Mouse (Mus musculus) forebrain, embryonic 13.5 days (tissue): ENCODE measurements around the gene Syt6. TPM values are rescaled to one million over a fixed set of nuclear protein-coding genes. Genes with fewer than 3 reads are reported as not detected.

Source experiments
- ATAC-seq: fragments of 200-750 bp; cut with Nextera tagmentation; 2 replicates; pipeline ENCODE4 v1.8.0; 2017
- H3K27ac ChIP-seq: fragments of 300-500 bp; sonication (generic); 2 replicates; pipeline ENCODE4 v1.5.1; 2015; ENCODE audit warnings: inconsistent platforms, mild to moderate bottlenecking, moderate library complexity
- H3K27me3 ChIP-seq: fragments of 300-500 bp; sonication (generic); 2 replicates; pipeline ENCODE4 v1.6.1; 2015; ENCODE audit warnings: mild to moderate bottlenecking, inconsistent platforms
- H3K36me3 ChIP-seq: fragments of 300-500 bp; sonication (generic); 2 replicates; pipeline ENCODE4 v1.6.1; 2015; ENCODE audit warnings: mild to moderate bottlenecking, inconsistent platforms; ENCODE audit not compliant: poor library complexity, severe bottlenecking
- H3K4me1 ChIP-seq: fragments of 300-500 bp; sonication (generic); 2 replicates; pipeline ENCODE4 v1.6.1; 2015; ENCODE audit warnings: inconsistent platforms
- H3K4me2 ChIP-seq: fragments of 300-500 bp; sonication (generic); 2 replicates; pipeline ENCODE4 v1.6.1; 2015; ENCODE audit warnings: inconsistent platforms, mild to moderate bottlenecking, moderate library complexity
- H3K4me3 ChIP-seq: fragments of 300-500 bp; sonication (generic); 2 replicates; pipeline ENCODE4 v1.5.1; 2015; ENCODE audit warnings: mild to moderate bottlenecking, inconsistent platforms
- H3K9ac ChIP-seq: fragments of 300-500 bp; sonication (generic); 2 replicates; pipeline ENCODE4 v1.6.1; 2015; ENCODE audit warnings: mild to moderate bottlenecking, inconsistent platforms
- H3K9me3 ChIP-seq: fragments of 300-500 bp; sonication (generic); replicated peaks from 2 replicates; pipeline ENCODE4 v1.6.1; 2016; ENCODE audit warnings: inconsistent platforms
- WGBS: fragments of 180-500 bp; shearing (Covaris S2); methylation state at CpG from one replicate; pipeline ENCODE4 v1.1.7; 2015; 5-methylcytosine and 5-hydroxymethylcytosine counted together
- polyA plus RNA-seq: library from polyadenylated mRNA; unstranded; fragments of >200 nt; fragmentation: Nextera tagmentation; extraction: Ambion mirVana; gene quantifications from 2 replicates; pipeline ENCODE4 v1.2.1, GENCODE M21; 2015

Gene Syt6
- polyA plus RNA-seq, 1 experiment from 2014 or later, result 6.2 TPM

DNA sequence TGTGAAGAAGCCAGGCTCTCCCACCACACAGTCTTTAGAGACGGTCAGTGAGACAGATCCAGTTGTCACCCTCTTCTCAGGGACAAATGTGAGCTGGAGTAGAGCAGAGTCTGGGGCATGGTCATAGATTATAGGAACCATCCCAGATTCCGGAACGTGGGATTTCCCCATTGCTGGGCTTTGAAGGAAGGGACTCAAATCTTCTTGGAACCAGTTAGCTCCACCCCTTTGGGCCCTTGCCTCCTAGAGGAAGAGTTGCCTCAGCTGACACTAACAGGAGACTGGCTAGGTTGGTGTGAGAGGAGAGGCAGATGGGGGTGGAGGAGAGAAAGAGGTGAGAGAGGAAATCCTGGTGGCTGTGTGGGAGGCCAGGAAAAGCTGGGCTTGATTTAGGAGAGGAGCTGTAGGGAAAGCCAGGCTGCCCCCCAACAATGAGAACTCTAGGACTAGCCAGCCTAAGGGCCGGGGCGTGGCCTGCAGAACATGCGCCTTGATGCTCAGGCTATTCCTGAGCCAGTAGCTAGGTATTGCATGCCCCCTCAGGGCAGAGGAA is 31.1 kb downstream of the Syt6 start:
- Histone ChIP-seq H3K27ac (no peak overlapping the region), H3K9me3 (no peaks in the 10 kb centered on the region), H3K4me3 (no peak overlapping the region), H3K27me3 (no peaks in the 10 kb centered on the region), H3K9ac (no peak overlapping the region), H3K4me2 (no peak overlapping the region), H3K4me1 (peaks cover 6% of the 10 kb centered on the region; the same call in 1 of the 2 replicates), H3K36me3 (no peaks in the 10 kb centered on the region)
- no peak for ATAC-seq
- WGBS, result 89% methylated on average over 6 of the region's 6 CpGs

- ATAC-seq, result peak; percentile 55; the same call in 1 of the 2 replicates
- Histone ChIP-seq H3K27me3 (no peaks in the 10 kb centered on the region), H3K9ac (no peak overlapping the region), H3K27ac (no peak overlapping the region), H3K4me2 (no peak overlapping the region), H3K4me3 (no peak overlapping the region), H3K9me3 (no peaks in the 10 kb centered on the region), H3K36me3 (no peaks in the 10 kb centered on the region), H3K4me1 (peaks cover 6% of the 10 kb centered on the region; the same call in 1 of the 2 replicates)
- WGBS, result 78% methylated on average over 13 of the region's 13 CpGs
These were observed 31.9 kb downstream of the Syt6 start for GRCm38 (mm10) chr3:103606660-103607595.

DNA sequence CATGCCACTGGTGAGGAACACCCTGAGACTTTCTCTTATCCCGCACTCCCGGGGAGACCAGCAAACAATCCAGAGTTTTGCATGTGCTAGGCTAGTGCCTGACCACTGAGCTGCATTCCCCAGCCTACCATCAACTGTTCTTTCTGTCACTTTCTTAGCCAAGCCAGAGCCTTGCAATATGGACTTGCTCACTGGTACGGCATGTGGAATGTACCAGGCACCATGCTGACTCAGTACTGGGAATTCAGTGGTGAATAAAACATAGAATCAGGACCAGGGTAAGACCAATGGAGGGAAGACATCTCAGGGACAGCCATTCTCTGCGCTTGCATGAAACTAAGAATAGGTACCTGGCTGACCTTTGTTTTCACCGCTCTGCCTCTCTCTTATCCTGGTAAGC is 35.2 kb downstream of the Syt6 start:
- ATAC-seq, result no peak
- Histone ChIP-seq H3K36me3 (no peaks in the 10 kb centered on the region), H3K27ac (no peak overlapping the region), H3K9ac (no peak overlapping the region), H3K4me3 (no peak overlapping the region), H3K9me3 (no peaks in the 10 kb centered on the region), H3K4me1 (peaks cover 6% of the 10 kb centered on the region; the same call in 1 of the 2 replicates), H3K27me3 (no peaks in the 10 kb centered on the region), H3K4me2 (no peak overlapping the region)
- WGBS, result 94% methylated on average over 5 of the region's 5 CpGs

DNA sequence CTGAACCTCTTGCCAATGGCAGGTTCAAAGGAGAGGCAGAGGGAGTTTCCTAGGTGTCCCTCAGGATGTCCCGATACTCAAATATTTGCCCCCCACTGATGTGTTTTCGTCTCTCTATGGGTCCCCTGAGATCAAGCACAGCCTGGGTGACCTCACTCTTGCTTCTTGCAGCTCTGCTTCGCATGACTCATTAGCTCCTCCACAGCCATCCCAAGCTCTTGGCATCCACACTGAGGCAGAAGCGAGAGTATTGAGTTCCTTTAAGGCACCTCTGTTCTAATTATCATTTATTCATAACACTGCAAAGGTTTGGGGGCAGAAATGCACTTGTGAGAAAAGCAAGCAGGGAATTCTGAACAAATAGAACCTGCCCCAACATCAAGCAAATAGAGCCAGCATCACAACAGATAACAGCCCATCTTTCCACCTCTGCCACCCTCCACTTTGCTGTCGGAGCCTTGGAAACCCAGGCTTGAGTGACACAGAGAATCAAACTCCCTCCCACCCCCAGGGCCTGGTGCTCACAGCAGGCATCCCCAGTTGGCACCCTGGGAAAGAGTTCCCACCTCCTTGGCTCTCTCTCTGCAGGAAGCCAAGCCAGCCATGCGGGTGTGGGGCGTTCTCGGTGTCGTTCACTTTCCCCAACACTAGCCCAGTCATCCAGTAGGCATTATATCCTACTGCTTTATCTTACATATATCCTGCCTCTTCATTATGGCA is 37.8 kb downstream of the Syt6 start:
- Histone ChIP-seq H3K4me1 (no peaks in the 10 kb centered on the region), H3K9me3 (no peaks in the 10 kb centered on the region), H3K36me3 (no peaks in the 10 kb centered on the region), H3K27me3 (no peaks in the 10 kb centered on the region), H3K4me2 (no peak overlapping the region), H3K4me3 (no peak overlapping the region), H3K27ac (no peak overlapping the region), H3K9ac (no peak overlapping the region)
- WGBS, result 72% methylated on average over 9 of the region's 9 CpGs
- no peak for ATAC-seq

DNA sequence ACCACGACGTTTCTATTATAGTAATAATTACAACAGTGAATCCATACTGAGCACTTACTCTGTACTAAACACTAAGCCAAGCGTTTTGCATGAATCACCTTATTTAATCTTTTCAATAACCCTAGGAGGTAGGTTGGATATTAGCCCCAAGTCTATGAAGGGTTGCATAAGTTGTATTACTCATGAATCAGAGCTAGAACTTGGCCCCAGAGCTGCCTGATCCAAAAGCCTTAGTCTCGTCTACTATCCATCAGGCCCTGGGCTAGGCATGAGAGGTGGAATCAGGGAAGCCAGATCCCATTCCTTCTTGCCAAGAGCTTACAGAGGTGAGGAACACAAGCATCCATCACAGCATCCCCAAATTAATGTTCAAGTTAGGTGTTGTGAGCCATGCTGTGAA is 40.6 kb downstream of the Syt6 start:
- H3K36me3 ChIP-seq, result no peaks in the 10 kb centered on the region
- H3K4me2 ChIP-seq, result no peak overlapping the region
- no peak for ATAC-seq
- no peaks in the 10 kb centered on the region for H3K27me3 ChIP-seq
- no peaks in the 10 kb centered on the region for H3K4me1 ChIP-seq
- no peaks in the 10 kb centered on the region for H3K9me3 ChIP-seq
- 76% methylated on average over 4 of the region's 4 CpGs for WGBS
- no peak overlapping the region for H3K4me3 ChIP-seq
- no peak overlapping the region for H3K27ac ChIP-seq
- no peak overlapping the region for H3K9ac ChIP-seq

GRCm38 (mm10) chr3:103616981-103617380 is 42.0 kb downstream of the Syt6 start:
- H3K4me1 ChIP-seq, result no peaks in the 10 kb centered on the region
- 44% methylated on average over 6 of the region's 6 CpGs for WGBS
- no peak overlapping the region for H3K9ac ChIP-seq
- no peak overlapping the region for H3K4me2 ChIP-seq
- no peak overlapping the region for H3K27ac ChIP-seq
- H3K36me3 ChIP-seq, result no peaks in the 10 kb centered on the region
- no peak for ATAC-seq
- H3K27me3 ChIP-seq, result no peaks in the 10 kb centered on the region
- no peaks in the 10 kb centered on the region for H3K9me3 ChIP-seq
- H3K4me3 ChIP-seq, result no peak overlapping the region

DNA sequence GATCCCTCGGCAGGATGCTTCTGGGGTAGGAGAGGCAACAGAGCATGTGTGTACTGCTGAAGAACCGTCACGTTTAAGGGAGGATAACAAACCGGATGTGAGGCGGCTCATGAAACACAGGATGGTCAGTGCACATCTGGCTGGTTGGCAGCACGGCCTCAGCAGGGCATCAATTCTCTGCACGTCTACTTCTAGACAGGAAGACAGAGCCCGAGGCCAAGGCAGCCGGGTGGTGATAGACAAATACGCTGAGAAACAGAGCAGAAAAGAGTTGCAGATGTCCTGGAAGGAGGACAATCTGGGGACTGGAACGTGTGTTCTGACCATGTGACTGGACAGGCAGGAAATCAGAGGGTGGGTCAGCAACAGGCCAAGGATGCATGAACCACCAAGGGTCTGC is 45.1 kb downstream of the Syt6 start:
- Histone ChIP-seq H3K9ac (no peak overlapping the region), H3K9me3 (no peaks in the 10 kb centered on the region), H3K4me1 (peaks cover 11% of the 10 kb centered on the region), H3K4me2 (no peak overlapping the region), H3K27ac (no peak overlapping the region), H3K36me3 (no peaks in the 10 kb centered on the region), H3K27me3 (no peaks in the 10 kb centered on the region), H3K4me3 (no peak overlapping the region)
- no peak for ATAC-seq
- 83% methylated on average over 11 of the region's 11 CpGs for WGBS

DNA sequence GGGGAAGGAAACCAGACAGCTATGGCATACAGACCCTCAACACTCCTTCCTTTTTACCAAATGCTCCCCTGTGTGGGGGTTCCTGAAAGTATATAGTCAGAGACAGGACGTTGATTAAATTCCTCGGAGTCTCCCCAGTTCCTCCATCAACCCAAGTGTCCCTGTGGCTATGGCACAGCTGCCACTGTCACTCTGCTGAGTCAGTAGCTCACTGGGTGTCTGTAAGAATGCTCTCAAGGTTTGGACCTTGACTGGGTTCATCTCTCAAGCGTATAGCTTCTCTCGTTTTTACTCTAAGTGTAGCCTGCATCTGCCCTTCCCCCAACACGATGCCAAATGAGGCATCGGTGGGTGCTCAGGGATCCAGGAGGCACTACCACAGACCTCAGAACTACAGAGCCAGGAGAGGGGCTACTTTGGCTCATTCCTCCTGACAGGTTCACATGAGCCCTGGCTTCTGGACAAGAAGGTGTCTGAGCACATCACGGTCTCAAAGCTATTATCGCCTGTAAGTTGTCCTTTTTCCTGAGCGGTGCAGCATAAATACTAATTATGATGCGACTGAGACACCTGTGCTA is 49.0 kb downstream of the Syt6 start:
- H3K4me3 ChIP-seq, result no peak overlapping the region
- no peaks in the 10 kb centered on the region for H3K36me3 ChIP-seq
- ATAC-seq, result no peak
- no peak overlapping the region for H3K9ac ChIP-seq
- no peak overlapping the region for H3K4me2 ChIP-seq
- no peaks in the 10 kb centered on the region for H3K27me3 ChIP-seq
- WGBS, result 86% methylated on average over 10 of the region's 10 CpGs
- H3K9me3 ChIP-seq, result no peaks in the 10 kb centered on the region
- H3K27ac ChIP-seq, result no peak overlapping the region
- H3K4me1 ChIP-seq, result peaks cover 13% of the 10 kb centered on the region

- 32% methylated on average over 5 of the region's 5 CpGs for WGBS
- Histone ChIP-seq H3K4me3 (no peak overlapping the region), H3K9me3 (no peaks in the 10 kb centered on the region), H3K27ac (no peak overlapping the region), H3K36me3 (no peaks in the 10 kb centered on the region), H3K9ac (no peak overlapping the region), H3K4me2 (no peak overlapping the region), H3K4me1 (peaks cover 13% of the 10 kb centered on the region), H3K27me3 (no peaks in the 10 kb centered on the region)
- ATAC-seq, result no peak
These were observed 49.6 kb downstream of the Syt6 start for GRCm38 (mm10) chr3:103624591-103625051.

- no peaks in the 10 kb centered on the region for H3K9me3 ChIP-seq
- H3K4me3 ChIP-seq, result no peak overlapping the region
- WGBS, result 72% methylated on average over 13 of the region's 13 CpGs
- no peak overlapping the region for H3K9ac ChIP-seq
- no peaks in the 10 kb centered on the region for H3K36me3 ChIP-seq
- H3K27me3 ChIP-seq, result no peaks in the 10 kb centered on the region
- H3K4me2 ChIP-seq, result no peak overlapping the region
- no peak overlapping the region for H3K27ac ChIP-seq
- ATAC-seq, result no peak
- peaks cover 13% of the 10 kb centered on the region for H3K4me1 ChIP-seq
These were observed 50.1 kb downstream of the Syt6 start for GRCm38 (mm10) chr3:103625169-103625568.

DNA sequence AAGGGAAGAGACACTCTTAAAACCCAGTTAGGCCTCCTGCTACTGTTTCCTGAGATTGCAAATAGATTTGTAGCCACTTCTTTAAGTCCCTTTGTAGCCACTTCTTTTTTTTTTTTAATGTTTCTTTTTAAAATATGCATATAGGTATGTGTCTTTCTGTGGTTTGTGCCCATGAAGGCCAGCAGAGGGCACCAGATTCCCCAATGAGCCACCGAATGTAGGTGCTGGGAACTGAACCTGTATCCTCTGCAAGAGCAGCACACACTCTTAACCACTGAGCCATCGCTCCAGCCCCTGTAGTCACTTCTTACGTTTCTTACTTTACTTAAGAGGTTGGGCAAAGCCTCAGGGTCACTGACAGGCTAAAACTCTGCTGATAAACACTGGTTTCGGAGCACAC is 51.5 kb downstream of the Syt6 start:
- H3K36me3 ChIP-seq, result no peaks in the 10 kb centered on the region
- no peaks in the 10 kb centered on the region for H3K27me3 ChIP-seq
- H3K4me3 ChIP-seq, result no peak overlapping the region
- ATAC-seq, result no peak
- no peak overlapping the region for H3K9ac ChIP-seq
- H3K4me2 ChIP-seq, result no peak overlapping the region
- H3K9me3 ChIP-seq, result no peaks in the 10 kb centered on the region
- peaks cover 13% of the 10 kb centered on the region for H3K4me1 ChIP-seq
- 91% methylated on average over 4 of the region's 4 CpGs for WGBS
- H3K27ac ChIP-seq, result no peak overlapping the region

GRCm38 (mm10) chr3:103627661-103628060 is 52.6 kb downstream of the Syt6 start:
- Histone ChIP-seq H3K27me3 (no peaks in the 10 kb centered on the region), H3K4me3 (no peak overlapping the region), H3K4me1 (peaks cover 13% of the 10 kb centered on the region), H3K9ac (no peak overlapping the region), H3K27ac (no peak overlapping the region), H3K4me2 (no peak overlapping the region), H3K36me3 (no peaks in the 10 kb centered on the region), H3K9me3 (no peaks in the 10 kb centered on the region)
- 90% methylated on average over 3 of the region's 3 CpGs for WGBS
- no peak for ATAC-seq
